Mouse (Mus musculus) lung, embryonic 14.5 days (tissue): ENCODE results near the gene Coro7. TPM values are rescaled to one million over a fixed set of nuclear protein-coding genes. Genes with fewer than 3 reads are reported as not detected.
"Not testable (repeated sequence)": the region's sequence is repeated elsewhere in the genome, so short reads cannot be mapped to it uniquely, and the experiment has no call there.

Experiments used
- ATAC-seq: fragments of 200-750 bp; cut with Nextera tagmentation; 2 replicates; pipeline ENCODE4 v1.8.0; 2017; ENCODE audit warnings: mild to moderate bottlenecking, moderate TSS enrichment, moderate library complexity; ENCODE audit not compliant: insufficient read depth
- DNase-seq: peaks from one replicate; pipeline ENCODE4 v3.0.0-alpha.2; 2015
- H3K27ac ChIP-seq: fragments of 300-500 bp; sonication (generic); 2 replicates; pipeline ENCODE4 v1.5.1; 2014; ENCODE audit warnings: low read depth, mild to moderate bottlenecking, moderate library complexity
- H3K27me3 ChIP-seq: fragments of 300-500 bp; sonication (generic); 2 replicates; pipeline ENCODE4 v1.6.1; 2014; ENCODE audit warnings: low read length, control low read depth; ENCODE audit not compliant: insufficient read depth
- H3K36me3 ChIP-seq: fragments of 300-500 bp; sonication (generic); 2 replicates; pipeline ENCODE4 v1.6.1; 2014; ENCODE audit warnings: control low read depth; ENCODE audit not compliant: insufficient read depth
- H3K4me1 ChIP-seq: fragments of 300-500 bp; sonication (generic); 2 replicates; pipeline ENCODE4 v1.6.1; 2014; ENCODE audit warnings: antibody characterized with exemption, control low read depth; ENCODE audit not compliant: insufficient read depth
- H3K4me2 ChIP-seq: fragments of 300-500 bp; sonication (generic); 2 replicates; pipeline ENCODE4 v1.6.1; 2014; ENCODE audit warnings: mild to moderate bottlenecking
- H3K4me3 ChIP-seq: fragments of 300-500 bp; sonication (generic); 2 replicates; pipeline ENCODE4 v1.5.1; 2014; ENCODE audit warnings: low read depth, low read length
- H3K9ac ChIP-seq: fragments of 300-500 bp; sonication (generic); 2 replicates; pipeline ENCODE4 v1.6.1; 2014
- H3K9me3 ChIP-seq: fragments of 300-500 bp; sonication (generic); 2 replicates; pipeline ENCODE4 v1.6.1; 2016; ENCODE audit warnings: low read depth, low read length, control low read depth
- CTCF ChIP-seq: IDR thresholded peaks from 2 replicates; pipeline ENCODE4 v1.5.1; 2016; ENCODE audit warnings: antibody characterized with exemption, low read depth
- WGBS: fragments of 180-500 bp; shearing (Covaris S2); extraction: QIAGEN DNeasy Blood & Tissue Kit; methylation state at CpG from one replicate; pipeline ENCODE4 v1.1.7; 2014; 5-methylcytosine and 5-hydroxymethylcytosine counted together
- polyA plus RNA-seq: library from polyadenylated mRNA; unstranded; fragments of >200 nt; fragmentation: Nextera tagmentation; extraction: Ambion mirVana; gene quantifications from 2 replicates; pipeline ENCODE4 v1.2.1, GENCODE M21; 2014

The Coro7 gene
- polyA plus RNA-seq, 1 experiment from 2014 or later = 15.1 TPM

DNA sequence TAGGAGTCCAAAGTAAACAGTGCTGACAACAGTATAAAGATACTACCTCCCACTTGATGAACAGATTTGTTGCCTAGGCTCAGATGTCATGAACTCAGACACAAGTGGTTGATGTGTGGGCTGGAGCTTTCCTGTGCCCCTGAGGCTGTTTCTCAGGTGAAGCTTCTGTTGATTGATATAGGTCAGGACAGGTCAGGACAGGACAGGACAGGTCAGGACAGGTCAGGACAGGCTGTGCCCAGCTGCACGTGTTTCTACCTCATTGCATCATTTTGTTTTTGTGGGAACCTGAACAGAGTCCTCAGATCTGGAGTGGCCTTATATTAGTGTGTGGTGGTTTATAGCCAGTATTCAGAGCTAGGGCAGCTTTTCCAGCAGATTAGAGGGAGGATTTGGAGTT lies 23.1 kb upstream of the Coro7 start:
- Histone ChIP-seq H3K36me3 (peaks cover 92% of the 10 kb centered on the region), H3K9me3 (no peaks in the 10 kb centered on the region), H3K4me2 (no peak overlapping the region), H3K27ac (no peak overlapping the region), H3K27me3 (no peaks in the 10 kb centered on the region), H3K4me3 (no peak overlapping the region), H3K9ac (no peak overlapping the region), H3K4me1 (no peaks in the 10 kb centered on the region)
- ATAC-seq (no peak), DNase-seq (no peak)
- no peak for TF ChIP-seq CTCF
- WGBS = 38% methylated on average over 1 of the region's 1 CpGs

DNA sequence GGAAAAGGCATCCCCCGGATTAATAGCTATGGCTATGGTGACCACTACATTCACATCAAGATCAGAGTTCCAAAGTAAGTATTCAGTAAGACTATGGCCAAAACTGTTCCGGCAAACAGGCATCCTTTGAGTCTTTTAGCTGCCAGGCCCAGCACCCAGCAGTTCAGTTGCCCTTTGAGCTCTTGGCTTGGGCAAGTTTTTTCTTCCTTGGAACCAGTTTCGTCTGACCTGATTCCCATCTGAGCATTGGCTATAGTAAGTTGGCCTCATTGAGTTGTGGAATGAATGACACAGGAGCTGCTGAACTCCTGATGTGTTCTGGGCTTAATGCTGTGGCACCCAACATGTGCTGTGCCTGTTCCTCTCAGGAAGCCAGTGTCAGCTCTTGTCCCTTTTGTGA lies 21.6 kb upstream of the Coro7 start:
- ATAC-seq = no peak
- no peak for DNase-seq
- TF ChIP-seq CTCF = no peak
- Histone ChIP-seq H3K4me2 (no peak overlapping the region), H3K36me3 (peaks cover 92% of the 10 kb centered on the region), H3K27ac (no peak overlapping the region), H3K9me3 (no peaks in the 10 kb centered on the region), H3K9ac (no peak overlapping the region), H3K27me3 (no peaks in the 10 kb centered on the region), H3K4me3 (no peak overlapping the region), H3K4me1 (no peaks in the 10 kb centered on the region)
- WGBS = 94% methylated on average over 3 of the region's 3 CpGs

DNA sequence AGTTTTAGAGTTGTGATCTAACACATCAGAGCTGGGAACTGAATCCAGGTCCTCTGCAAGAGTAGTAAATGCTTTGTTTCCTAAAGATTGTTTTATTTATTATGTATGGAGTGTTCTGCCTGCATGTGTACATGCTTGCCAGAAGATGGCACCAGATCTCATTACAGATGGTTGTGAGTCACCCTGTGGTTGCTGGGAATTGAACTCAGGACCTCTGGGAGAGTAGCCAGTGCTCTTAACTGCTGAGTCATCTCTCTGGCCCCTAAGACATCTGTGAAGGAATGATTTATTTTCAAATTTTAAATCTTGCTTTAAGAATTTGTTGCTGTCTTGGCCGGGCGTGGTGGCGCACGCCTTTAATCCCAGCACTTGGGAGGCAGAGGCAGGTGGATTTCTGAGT lies 9.8 kb upstream of the Coro7 start:
- DNase-seq, H3K9me3 ChIP-seq, H3K9ac ChIP-seq, H3K27ac ChIP-seq, H3K27me3 ChIP-seq, H3K4me1 ChIP-seq, H3K4me3 ChIP-seq, H3K4me2 ChIP-seq, ATAC-seq: not testable (repeated sequence)
- H3K36me3 ChIP-seq = peaks cover 70% of the 10 kb centered on the region
- peak; percentile 7; the same call in 1 of the 2 replicates for TF ChIP-seq CTCF
- 97% methylated on average over 4 of the region's 4 CpGs for WGBS

DNA sequence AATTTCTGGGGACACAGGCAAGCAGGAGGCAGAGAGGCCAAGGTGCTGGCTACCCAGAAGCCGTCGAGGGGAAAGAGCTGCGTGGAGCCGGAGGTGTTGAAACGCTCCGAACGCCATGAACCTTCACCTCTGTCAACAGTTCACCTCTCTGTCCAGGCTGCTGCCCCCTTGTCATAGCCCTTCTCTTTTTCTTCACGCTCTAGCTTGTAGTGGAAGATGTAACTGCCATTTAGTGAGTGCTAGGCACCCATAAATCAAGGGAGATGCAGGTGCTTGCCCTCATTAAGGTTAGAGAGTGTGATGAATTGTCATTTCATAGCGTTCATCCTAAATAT lies 4.8 kb upstream of the Coro7 start:
- peaks cover 24% of the 10 kb centered on the region for H3K36me3 ChIP-seq
- no peak; the same call in 1 of the 2 replicates for ATAC-seq
- no peaks in the 10 kb centered on the region for H3K27me3 ChIP-seq
- H3K9ac ChIP-seq = peak overlapping the region; percentile 86
- TF ChIP-seq CTCF = no peak
- WGBS = under 1% methylated on average over 9 of the region's 9 CpGs
- peak overlapping the region; percentile 44; the same call in 1 of the 2 replicates for H3K27ac ChIP-seq
- peak overlapping the region; percentile 94 for H3K4me2 ChIP-seq
- no peak for DNase-seq
- H3K4me1 ChIP-seq = no peaks in the 10 kb centered on the region
- H3K4me3 ChIP-seq = peak overlapping the region; percentile 95
- no peaks in the 10 kb centered on the region for H3K9me3 ChIP-seq

DNA sequence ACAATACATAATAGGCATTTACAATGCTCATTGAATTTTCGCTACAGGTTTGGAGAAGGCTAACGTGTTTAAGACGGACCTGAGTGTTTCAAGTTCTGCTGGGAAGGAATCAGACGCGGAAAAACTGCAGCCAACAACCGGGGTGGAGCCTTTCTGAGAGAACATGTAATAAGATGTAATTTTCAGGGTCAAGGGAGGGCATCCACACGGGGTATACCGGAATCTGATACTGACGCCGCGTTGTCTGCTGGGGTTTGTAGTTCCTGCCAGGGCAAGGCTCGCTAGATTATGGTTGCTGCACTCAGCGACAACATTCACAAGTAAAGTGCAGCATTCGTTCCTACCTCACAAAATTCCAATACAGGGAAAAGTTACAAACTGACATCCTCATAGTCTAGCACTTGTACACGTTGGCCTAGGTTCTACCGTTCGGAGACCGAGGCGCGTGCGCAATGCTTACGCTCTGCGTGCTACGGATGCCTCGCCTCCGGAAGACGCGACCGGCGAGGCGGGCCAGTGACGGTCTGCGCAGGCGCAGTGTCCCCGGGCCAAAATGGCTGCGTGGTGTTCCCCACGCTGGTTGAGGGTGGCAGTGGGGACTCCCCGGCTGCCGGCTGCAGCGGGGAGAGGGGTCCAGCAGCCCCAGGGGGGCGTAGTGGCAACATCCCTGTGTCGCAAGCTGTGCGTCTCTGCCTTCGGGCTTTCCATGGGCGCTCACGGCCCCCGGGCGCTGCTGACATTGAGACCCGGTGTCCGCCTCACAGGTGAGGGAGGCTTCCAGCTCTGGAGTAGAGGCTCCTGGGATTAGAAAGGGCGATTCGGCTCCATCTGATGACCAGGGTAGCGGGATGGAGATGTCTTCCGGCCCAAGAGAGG lies 4.2 kb upstream of the Coro7 start:
- DNase-seq (peak; percentile 98), ATAC-seq (peak; percentile 84)
- Histone ChIP-seq H3K27ac (peak overlapping the region; percentile 44), H3K9ac (peak overlapping the region; percentile 86), H3K9me3 (no peaks in the 10 kb centered on the region), H3K27me3 (no peaks in the 10 kb centered on the region), H3K36me3 (peaks cover 18% of the 10 kb centered on the region), H3K4me2 (peak overlapping the region; percentile 94), H3K4me3 (peak overlapping the region; percentile 95), H3K4me1 (peaks cover 2% of the 10 kb centered on the region; the same call in 1 of the 2 replicates)
- no peak for TF ChIP-seq CTCF
- WGBS = under 1% methylated on average over 54 of the region's 54 CpGs

DNA sequence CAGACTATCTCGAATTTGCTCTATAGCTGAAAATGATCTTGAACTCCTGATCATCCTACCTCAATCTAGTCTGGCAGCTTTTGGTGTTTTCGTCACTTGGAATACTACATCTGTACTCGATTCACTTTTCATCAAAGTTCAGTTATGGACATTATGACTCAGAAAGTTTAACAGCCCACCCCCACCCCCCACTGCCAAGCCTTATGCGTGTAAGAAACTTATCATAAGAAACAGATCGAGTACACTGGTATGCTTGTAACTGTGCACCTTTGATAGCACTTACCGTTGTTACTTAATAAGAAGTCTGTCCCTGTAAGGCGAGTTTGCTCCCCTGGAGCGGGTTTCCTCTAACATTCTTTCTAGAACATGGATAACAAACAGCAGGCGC lies 3.6 kb upstream of the Coro7 start:
- ATAC-seq = no peak
- peak overlapping the region; percentile 95 for H3K4me3 ChIP-seq
- DNase-seq = no peak
- H3K27ac ChIP-seq = peak overlapping the region; percentile 25
- H3K4me2 ChIP-seq = peak overlapping the region; percentile 94
- no peaks in the 10 kb centered on the region for H3K27me3 ChIP-seq
- peak overlapping the region; percentile 86 for H3K9ac ChIP-seq
- TF ChIP-seq CTCF = no peak
- peaks cover 6% of the 10 kb centered on the region; the same call in 1 of the 2 replicates for H3K4me1 ChIP-seq
- 28% methylated on average over 9 of the region's 9 CpGs for WGBS
- H3K9me3 ChIP-seq = no peaks in the 10 kb centered on the region
- H3K36me3 ChIP-seq = peaks cover 14% of the 10 kb centered on the region

DNA sequence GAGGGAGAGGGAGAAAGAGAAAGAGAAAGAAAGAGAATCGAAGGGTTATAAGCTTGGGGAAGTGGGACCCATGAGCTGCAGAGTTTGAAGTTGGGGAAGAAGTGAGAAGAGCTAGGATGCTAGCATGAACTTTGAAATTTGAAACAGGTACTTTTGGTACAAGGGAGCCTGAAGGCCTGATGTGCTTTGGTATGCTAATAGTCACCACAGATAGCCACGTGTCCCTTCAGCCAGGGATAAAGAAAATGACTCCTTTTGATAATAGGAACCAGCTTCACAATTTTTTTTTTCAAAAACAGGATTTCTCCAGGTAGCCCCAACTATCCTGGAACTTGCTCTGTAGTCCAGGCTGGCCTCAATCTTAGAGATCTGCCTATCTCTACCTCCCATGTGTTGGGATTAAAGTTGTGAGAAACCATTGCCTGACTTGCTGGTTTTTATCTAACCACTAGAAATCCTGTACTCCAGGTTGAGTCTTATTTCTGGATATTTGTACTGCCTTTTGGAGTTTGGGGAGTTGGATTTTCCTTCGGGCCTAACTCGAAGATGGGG lies 3.1 kb upstream of the Coro7 start:
- Histone ChIP-seq H3K9ac (no peak overlapping the region), H3K4me2 (peak overlapping the region; percentile 94), H3K27ac (no peak overlapping the region), H3K9me3 (no peaks in the 10 kb centered on the region), H3K4me1 (peaks cover 6% of the 10 kb centered on the region; the same call in 1 of the 2 replicates), H3K27me3 (no peaks in the 10 kb centered on the region), H3K4me3 (0 out of 2 replicates have a peak overlapping the region, but pooled peaks have one; percentile 95), H3K36me3 (peaks cover 9% of the 10 kb centered on the region)
- no peak for ATAC-seq
- no peak for DNase-seq
- 72% methylated on average over 4 of the region's 4 CpGs for WGBS
- no peak for TF ChIP-seq CTCF

DNA sequence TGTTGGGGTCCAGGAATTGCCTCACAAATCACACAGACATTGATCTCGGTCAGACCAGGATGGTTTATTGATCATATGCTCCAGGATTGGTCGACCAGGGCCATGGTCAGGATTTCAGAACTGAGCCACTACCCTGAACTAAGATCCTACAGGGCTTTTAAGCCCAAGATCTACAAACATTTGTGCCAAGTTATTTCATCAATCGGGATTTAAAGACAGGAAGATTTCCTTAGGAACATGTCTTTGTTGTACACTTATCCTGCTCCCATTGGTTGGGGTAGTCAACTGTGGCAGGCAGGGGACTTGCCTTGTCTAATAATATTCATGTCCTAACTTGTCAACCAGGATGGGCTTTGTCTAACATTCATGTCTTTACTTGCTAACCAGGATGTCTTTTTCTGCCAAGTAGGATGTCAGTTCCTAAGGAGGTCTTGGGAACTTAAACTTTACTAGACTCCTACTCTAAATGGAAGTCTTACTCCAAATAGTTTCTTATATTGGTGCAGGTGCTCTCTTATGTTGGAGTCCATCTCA lies 1.4 kb upstream of the Coro7 start:
- not testable (repeated sequence) for H3K4me3 ChIP-seq, H3K27ac ChIP-seq, H3K9me3 ChIP-seq, ATAC-seq, H3K4me1 ChIP-seq, H3K4me2 ChIP-seq, DNase-seq, H3K9ac ChIP-seq, H3K36me3 ChIP-seq, H3K27me3 ChIP-seq
- WGBS = 71% methylated on average over 3 of the region's 3 CpGs
